In genomic region chr6:52861928-52862327, GRCm38 (mm10) we compare ENCODE assay signal across 9 mouse cellular contexts.
A peak's percentile ranks its signal among the peaks of the same experiment; 100 is the strongest.
DNase-seq lines count a peak whose midpoint lies in the region; ATAC-seq and TF ChIP-seq lines count a peak whose summit lies in the region.
"Had no signal": no experiment of that assay in that cellular context is flagged by ENCODE, and none has a peak within 500 bp of the region (broad histone marks: within the 10 kb centered on the region; RNA-seq: fewer than 3 reads in every experiment).

No protein-coding gene starts in this region.

- peak overlapping the region; percentile 55; the same call in 1 of the 2 replicates for H3K27ac ChIP-seq in embryonic fibroblast, embryonic 13.5 days (ENCODE audit: insufficient read depth, low read length)
- H3K27ac ChIP-seq: midbrain, embryonic 12.5 days had no signal

- no peak for TF ChIP-seq POLR2A in embryonic fibroblast, embryonic 13.5 days (IDR thresholded peaks at IDR 0.05; ENCODE audit: low read depth, low read length)

- DNase-seq in left cerebral cortex, postnatal 4 days = peak; percentile 35
- DNase-seq in left cerebral cortex, postnatal 14 days (ENCODE audit: low spot score in 2 of 2) = no peak
- peak; percentile 69 to 77 for DNase-seq in heart, postnatal 10 days
- DNase-seq in retina, postnatal 1 day = peak; percentile 60
- no peak for DNase-seq in liver
- DNase-seq in right cerebral cortex, adult 2 months (ENCODE audit: low spot score in 2 of 2) = no peak

- intact Hi-C loops in left cerebral cortex, postnatal 4 days (cut with DNase I) = no loop called here
- intact Hi-C loops in left cerebral cortex, postnatal 14 days (cut with DNase I) = no loop called here
- intact Hi-C loops in heart, postnatal 10 days (cut with DNase I) = no loop called here

- H3K4me1 ChIP-seq in embryonic fibroblast, embryonic 13.5 days (ENCODE audit: control insufficient read depth, insufficient read depth, low read length) = peaks cover 18% of the 10 kb centered on the region

- no peak overlapping the region for H3K4me3 ChIP-seq in embryonic fibroblast, embryonic 13.5 days (ENCODE audit: insufficient read depth, low read length)
- H3K4me3 ChIP-seq: midbrain, embryonic 12.5 days had no signal

- no peak for ATAC-seq in frontal cortex, adult (ENCODE audit: low TSS enrichment)

- TF ChIP-seq CTCF in embryonic fibroblast, embryonic 13.5 days (IDR thresholded peaks at IDR 0.05; ENCODE audit: borderline replicate concordance, insufficient read depth, low read length) = no peak

Comparison
In these comparisons a context has a peak if more than half of its experiments do, and no peak if none do; other contexts are left out.
1. DNase-seq: peak in left cerebral cortex, postnatal 4 days (single experiment), heart, postnatal 10 days (2 of 2) and retina, postnatal 1 day (single experiment); none in left cerebral cortex, postnatal 14 days (0 of 2), liver (single experiment) and right cerebral cortex, adult 2 months (0 of 2).